Mouse (Mus musculus): ENCODE measurements around the gene Gm9964. TPM values are rescaled to one million over a fixed set of nuclear protein-coding genes. Genes with fewer than 3 reads are reported as not detected.
"Not testable (repeated sequence)": the region's sequence is repeated elsewhere in the genome, so short reads cannot be mapped to it uniquely, and the experiment has no call there.

The Gm9964 gene
- total RNA-seq, 4 experiments from 2014 or later = not detected

DNA sequence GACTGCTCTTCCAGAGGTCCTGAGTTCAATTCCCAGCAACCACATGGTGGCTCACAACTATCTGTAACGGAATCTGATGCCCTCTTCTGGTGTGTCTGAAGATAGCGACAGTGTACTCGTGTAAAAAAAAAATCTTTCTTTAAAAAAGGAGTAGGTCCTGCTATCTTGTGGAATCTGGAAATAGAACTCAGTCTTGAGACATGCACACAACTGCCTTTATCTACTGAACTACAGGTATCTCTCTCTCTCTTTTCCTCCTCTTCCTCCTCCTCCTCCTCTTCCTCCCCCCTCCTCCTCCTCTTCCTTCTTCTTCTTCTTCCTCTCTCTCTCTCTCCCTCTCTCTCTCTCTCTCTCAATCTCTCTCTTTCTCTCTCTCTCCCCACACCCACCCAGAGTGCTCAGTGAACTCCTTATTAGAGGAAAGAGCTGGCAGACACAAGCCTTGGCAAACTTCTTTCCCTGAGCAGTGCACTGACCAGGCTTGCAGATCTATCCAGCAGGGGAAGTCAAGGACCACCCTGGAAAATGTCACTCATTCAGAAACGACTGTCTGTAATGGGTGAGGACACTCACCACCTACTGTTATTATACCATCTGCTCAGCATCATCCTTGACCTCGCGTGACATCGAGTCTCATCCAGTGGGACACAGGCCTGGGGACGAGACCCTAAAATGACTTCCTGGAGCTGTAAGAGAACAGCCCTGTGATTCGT is 3.2 kb upstream of the Gm9964 start:
- no peak for DNase-seq (ENCODE audit: low spot score)

DNA sequence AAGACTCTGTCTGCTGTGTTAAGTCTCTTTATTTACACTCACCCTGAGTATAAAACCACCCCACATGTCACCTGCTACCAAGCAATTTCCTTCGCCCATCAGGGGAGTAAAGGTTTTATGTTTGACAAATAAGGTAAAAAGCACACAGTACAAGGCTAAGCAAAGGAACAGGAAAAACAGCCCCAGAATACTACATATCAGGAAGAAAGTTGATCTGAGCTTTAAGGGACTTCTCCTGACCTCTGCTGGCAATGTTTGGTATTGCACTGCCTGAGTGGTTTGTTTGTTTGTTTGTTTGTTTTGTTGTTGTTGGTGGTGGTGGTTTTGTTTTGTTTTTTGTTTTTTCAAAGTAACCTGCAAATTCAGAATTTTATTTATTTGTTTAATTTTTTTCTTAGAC is 539 bp downstream of the Gm9964 start:
- peak; percentile 60 for DNase-seq (ENCODE audit: low spot score)

DNA sequence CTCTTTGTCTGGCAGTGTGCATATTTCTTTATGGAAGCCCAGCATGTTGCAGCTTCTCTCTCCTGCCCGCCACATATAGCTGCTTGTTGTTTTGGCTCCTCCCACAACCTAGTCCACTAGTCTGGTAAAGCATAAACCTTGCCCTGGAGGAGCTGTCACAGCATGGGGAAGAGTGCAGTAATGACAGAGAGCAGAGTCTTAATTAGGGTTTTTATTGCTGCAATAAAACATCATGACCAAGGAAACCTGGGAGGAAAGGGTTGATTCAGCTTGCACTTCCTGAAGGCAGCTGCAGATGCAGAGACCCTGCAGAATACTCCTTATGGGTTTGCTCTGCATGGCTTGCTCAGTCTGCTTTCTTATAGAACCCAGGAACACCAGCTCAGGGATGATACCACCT is 2.7 kb downstream of the Gm9964 start:
- no peak for DNase-seq (ENCODE audit: low spot score)

DNA sequence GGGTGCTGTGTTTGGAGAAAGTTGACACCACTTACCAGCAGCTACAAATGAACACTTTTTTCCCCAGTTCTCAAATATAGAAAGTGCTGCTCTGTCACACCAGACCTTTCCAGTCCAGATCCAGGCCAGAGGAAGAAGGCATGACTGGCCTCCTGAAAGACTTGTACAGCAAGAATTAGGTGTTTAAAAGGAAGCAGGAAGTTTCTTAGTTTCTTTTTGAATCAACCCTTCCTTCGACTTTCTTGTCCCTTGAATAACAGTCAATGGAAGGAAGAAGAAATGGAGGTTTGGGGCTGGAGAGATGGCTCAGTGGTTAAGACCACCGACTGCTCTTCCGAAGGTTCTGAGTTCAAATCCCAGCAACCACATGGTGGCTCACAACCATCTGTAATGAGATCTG is 3.7 kb downstream of the Gm9964 start:
- DNase-seq (ENCODE audit: low spot score) = no peak

DNA sequence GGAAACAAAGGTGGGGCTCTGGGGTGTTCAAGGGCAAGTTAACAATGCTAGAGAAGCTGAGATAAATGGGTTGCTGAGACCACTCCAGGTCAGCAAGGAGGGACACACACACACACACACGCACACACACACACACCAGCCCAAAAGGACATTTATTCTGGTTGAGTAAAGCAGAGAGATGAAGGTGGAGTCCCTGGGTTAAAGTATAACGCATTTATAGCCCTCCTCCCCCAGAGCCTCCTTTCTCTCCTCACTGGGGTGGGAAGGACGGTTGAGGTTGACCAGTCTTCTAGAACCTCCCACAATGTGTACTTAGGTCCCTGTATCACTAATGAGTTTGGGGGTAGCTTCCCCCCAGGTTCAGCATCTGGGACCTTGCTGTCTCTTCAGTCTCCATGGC is 4.6 kb downstream of the Gm9964 start:
- DNase-seq (ENCODE audit: low spot score) = no peak

DNA sequence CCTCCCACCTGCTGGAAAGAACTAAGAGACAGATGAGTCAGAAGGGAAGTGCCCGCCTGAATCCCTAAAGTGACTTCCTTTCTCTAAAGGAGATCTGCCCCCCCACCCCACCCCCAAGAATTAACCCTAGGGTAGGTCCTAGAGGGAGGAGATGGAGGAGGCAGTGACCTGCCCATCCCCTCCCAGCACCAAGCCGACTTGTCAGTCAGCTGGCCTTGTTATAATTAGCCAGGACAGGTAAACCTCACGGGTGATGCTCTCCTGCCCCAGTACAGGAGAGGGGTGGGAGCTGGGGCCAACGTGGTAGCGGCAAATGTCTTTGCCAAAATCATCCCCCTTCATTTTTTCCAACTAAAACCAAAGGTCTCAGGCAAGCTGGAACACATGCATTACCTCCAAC is 5.1 kb downstream of the Gm9964 start:
- DNase-seq (ENCODE audit: low spot score) = no peak

DNA sequence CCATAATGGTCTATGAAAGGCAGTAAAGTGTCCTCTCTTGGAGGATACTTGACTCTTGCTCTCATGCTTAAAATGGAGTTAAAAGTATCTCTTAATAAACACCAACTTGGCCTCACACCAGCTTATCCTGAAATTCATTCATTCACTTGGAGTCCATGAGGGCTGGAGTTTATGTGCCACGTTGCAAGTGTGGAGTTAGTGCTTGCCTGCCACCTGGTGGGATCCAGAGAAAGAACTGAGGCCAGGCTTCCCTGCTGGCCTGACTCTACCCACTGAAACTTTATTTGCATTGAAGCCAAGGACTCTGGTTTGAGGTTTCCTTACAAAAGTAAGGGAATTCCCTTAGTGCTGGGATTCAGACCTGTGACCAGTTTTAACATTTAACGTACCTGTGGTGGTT is 6.2 kb downstream of the Gm9964 start:
- DNase-seq (ENCODE audit: low spot score) = peak; percentile 53

DNA sequence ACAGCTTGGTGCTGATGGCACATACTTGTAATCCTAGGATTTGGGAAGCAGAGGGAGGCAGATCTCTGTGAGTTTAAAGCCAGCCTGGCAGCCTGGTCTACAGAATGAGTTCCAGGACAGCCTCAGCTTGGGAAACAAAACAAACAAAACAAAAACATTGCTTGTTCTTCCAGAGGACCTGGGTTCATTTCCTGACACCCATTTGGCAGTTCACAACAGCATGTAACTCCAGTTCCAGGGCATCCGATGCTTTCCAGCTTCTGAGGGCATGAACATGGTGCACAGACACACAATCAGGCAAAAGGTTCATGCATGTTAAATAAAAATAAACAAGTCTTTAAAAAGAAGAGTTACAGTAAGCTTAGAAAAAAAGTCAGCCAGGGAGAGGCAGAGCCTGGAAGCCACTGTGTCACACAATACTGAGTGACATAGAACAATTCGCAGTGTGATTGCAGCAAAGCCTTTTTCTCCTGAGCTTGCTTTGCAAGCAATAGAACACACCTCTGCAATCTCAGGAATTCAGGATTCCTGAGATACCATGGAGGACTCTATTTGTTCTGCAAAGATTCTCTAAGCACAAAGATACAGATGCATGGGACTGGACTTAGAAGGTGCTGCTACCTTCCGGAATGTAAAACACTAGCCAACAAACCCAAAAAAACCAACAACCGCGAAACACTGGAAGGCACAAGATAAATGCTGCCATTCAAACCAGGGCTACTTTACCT is 7.6 kb downstream of the Gm9964 start:
- DNase-seq (ENCODE audit: low spot score) = no peak

DNA sequence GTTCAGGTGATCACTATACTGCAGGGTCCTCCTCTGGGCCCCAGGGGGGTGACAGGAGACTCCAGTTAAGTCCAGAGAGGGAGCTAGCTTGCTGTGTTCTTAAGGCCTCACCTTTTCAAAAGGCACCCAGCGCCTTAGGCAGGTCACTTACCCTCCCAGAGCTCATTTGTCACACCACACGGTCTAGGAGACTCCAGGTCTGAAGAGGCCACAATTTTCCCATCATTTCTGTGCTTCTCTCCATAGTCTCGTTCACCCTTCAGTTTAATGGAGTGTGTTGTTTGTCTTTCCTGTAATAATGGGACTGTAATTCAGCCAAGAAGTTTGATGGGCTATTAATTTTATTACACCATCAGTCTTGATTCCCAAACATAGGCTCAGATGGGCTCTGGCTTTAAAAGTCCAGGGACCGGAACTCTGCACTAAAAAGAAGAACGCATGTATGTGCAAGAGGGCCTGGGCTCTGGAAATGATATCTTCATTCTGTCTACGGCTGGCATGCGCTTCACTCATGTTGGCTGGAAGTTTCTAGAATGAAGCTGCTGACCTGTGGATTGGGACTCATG is 8.3 kb downstream of the Gm9964 start:
- no peak for DNase-seq (ENCODE audit: low spot score)

DNA sequence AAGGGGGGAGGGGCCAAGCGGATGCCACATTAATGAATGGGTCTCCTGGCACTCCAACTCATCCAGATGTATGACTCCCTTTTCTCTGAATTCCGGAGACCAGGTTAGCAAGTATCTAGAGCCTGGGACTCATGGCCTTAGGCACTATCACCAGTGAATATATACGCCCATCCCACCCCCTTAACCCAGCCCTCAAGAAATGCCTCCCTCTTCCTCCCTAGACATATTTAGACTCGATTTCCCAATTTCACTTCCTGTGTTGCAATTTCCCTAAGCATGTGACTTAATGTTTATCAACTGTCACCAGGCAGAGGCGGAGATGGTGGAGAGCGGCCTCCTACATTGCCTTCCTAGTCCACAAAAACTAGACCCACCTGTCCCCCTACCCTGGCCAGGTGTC is 9.3 kb downstream of the Gm9964 start:
- peak; percentile 70 for DNase-seq (ENCODE audit: low spot score)

DNA sequence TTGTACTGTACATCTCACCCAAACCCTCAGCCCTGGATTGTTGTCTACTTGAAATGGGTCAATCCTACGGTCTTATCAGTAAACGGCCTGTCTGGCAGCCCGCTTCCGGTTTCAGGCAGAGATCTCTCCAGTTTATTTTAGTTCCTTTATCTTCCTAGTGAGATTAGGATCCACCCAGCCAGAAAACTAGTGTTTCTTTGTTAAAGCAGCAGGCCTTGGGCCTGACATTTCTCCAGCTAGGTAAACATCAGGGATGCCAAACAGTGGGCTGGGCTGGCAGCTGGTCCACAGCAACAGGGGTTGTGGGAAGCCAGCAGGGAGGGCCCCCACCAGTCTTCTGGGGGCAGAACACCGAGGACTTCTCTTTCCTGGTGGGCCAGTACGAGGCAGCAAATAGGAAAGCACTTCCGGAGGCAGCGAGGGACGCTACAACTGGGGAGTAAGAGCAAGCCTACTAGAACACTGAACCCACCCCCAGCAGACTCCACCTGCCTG is 10.4 kb downstream of the Gm9964 start:
- no peak for DNase-seq (ENCODE audit: low spot score)

DNA sequence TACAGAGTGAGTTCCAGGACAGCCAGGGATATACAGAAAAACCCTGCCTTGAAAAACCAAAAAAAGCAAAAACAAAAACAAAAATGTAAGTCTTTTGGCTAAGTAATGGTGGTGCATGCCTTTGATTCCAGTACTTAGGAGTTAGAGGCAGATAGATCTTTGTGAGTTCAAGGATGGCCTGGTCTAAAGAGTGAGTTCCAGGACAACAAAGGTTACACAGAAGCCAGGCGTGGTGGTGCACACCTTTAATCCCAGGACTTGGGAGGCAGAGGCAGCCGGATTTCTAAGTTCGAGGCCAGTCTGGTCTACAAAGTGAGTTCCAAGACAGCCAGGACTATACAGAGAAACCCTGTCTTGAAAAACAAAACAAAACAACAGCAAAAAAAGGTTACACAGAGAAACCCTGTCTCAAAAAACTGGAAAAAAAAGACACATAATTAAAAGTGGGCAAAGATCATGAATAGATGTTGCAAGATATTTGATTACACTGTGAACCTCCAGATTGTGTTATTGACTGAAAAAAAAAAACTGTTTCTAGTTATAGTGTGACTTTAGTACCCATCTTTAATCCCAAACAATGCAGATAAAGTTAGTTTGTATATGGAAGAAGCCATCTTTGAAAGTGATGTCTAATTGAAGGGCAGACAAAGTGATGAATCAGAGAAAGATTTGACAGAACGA is 13.2 kb downstream of the Gm9964 start:
- DNase-seq (ENCODE audit: low spot score) = no peak

DNA sequence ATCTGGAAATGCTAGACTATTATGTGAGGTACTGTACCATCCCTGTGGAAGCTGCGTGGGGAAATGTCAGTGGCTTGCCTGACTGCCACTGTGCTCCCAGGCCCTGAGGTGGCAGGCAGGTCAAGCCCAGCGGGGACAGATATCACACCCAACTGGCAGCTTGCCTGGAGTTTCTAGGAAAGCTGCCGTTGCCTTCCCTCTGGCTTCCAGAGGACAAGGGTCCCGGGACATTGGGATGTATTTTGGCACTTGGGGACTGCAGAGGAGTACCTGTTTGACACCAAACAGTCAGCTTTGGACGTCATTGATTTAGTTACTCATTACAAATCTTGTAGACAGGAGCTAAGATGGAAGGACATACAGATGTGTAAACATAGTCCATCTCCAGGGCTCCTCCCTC is 15.3 kb downstream of the Gm9964 start:
- DNase-seq (ENCODE audit: low spot score) = peak; percentile 29

DNA sequence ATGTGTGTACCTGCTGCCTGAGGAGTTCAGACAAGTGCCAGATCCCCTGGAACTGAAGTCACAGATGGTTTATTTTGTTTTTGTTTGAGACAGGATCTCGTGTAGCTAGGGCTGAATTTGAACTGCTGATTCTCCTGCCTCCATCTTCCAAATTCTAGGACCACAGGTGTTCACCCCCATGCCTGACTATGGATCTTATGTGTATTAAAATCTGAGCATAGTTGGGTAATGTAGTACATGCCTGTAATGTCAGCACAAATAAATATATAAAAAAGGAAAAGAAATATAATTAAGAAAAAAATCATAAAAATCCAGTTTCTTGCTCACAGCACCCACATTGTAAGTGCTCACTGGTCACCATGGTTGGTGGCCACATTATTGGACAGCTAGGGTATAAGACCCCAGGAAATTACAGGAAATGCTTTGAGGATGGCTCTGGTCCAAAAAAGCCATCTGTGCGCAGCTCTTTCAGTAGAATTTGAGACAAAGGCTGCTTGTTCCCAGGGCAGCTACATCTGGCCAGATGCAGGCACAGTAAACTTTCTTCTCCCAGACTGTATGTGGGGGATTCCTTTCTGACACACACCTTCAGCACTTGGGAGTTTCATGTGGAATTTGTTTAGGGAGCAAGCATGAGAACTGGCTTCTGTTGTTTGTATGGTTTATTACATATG is 16.8 kb downstream of the Gm9964 start:
- no peak for DNase-seq (ENCODE audit: low spot score)

DNA sequence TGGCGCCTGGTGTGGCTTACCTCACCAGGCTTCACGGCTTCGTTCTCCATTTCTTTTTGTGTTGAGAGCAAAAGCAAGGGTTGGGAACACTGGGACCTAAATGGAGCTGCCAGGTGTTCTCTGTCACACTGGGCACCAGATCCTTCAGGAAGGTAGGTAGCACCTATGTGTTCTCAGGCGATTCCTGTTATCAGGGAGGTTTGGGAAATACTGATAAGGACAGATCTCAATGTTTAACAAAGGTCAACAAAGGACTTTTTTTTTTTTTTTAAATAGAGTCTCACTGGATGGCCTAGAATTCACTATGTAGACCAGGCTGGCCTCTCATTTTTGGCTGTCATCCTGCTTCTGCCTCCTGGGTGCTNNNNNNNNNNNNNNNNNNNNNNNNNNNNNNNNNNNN is 22.9 kb downstream of the Gm9964 start:
- no peak for DNase-seq (ENCODE audit: low spot score)

DNA sequence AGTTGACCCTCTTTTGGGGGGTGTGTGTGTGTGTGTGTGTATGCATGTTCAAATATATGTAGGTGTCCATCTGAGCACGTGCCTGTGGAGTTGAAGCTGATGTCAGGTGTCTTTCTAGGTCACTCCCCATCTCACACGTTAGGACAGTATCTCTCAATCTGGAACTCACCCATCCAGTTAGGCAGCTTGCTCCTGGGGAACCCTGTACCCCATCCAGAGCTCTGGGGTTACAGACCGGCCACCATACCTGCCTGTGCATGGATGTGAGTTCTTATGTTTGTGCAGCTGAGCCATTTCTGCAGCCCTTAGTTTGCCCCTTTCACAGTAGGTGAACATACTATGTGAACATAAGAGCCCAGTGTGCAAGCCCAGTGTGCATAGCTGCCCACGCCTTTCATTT is 23.7 kb downstream of the Gm9964 start:
- DNase-seq (ENCODE audit: low spot score) = no peak

DNA sequence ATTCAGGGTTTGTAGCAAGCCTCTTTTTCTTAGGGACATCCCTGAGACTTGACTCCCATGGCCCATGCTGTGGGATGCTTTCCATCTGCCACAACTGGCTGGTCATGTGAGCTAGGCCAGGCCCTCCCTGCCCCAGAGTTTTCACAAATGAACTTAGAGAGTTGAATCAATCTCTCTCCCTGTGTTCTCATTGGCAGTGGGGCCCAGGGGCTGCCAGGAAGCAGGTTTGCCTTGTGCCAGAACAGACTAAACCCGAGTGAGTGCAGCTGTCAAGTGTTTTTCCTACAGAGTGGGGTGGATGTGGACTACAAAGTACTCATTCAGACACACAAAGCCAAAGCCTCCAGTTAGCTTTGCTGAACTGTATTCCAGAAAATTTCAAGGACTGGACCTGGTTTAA is 29.5 kb downstream of the Gm9964 start:
- DNase-seq (ENCODE audit: low spot score) = no peak

DNA sequence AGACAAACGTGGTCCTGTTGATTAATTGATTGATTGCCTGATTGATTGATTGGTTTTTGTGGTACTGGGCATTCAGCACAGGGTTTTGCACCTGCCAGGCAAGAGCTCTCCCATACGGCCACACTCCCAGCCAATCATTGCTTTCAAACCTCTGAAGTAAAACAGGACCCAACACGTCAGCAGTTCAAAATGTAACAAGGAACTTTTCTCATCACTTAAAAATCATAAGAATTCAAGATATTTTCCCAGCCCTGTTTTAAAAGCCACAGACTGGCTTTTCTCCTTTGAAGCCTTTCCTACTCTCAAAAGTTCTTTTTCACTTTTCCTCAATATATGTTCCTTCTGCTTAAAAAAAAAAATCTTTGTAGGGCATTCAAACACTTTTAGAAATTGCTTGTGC is 32.3 kb downstream of the Gm9964 start:
- no peak for DNase-seq (ENCODE audit: low spot score)

DNA sequence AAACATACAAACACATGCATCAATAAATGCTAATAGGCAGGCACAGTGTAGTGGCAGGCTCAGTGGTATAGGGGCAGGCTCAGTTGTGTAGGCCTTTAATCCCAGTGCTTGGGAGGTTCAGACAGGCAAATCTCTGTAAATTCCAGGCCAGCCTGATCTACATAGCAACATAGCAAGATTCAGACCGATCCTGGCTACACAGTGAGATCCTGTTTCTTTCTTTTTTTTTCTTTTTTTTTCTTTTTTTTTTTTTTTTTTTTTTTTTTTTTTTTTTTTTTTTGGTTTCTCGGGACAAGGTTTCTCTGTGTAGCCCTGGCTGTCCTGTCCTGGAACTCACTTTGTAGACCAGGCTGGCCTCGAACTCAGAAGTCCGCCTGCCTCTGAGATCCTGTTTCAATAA is 36.6 kb downstream of the Gm9964 start:
- not testable (repeated sequence) for DNase-seq (ENCODE audit: low spot score)

DNA sequence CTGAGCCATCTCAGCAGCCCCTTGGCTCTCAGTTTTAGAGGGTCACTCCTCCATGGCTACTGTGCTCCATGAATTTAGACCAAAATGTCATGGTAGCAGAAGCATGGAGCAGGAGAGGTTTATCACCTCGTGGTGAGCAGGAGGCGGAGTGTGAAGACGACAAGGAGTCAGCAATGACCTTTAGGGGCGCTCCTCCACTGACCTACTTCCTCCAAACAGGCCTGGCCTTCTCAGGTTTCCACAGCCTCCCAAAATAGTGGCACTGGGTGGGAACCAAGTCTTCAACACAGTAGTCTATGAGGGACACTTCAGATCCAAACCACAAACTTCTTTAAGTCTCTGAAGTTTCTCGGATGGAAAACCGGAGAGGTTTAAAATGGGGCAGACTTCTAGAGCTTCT is 38.0 kb downstream of the Gm9964 start:
- DNase-seq (ENCODE audit: low spot score) = no peak

DNA sequence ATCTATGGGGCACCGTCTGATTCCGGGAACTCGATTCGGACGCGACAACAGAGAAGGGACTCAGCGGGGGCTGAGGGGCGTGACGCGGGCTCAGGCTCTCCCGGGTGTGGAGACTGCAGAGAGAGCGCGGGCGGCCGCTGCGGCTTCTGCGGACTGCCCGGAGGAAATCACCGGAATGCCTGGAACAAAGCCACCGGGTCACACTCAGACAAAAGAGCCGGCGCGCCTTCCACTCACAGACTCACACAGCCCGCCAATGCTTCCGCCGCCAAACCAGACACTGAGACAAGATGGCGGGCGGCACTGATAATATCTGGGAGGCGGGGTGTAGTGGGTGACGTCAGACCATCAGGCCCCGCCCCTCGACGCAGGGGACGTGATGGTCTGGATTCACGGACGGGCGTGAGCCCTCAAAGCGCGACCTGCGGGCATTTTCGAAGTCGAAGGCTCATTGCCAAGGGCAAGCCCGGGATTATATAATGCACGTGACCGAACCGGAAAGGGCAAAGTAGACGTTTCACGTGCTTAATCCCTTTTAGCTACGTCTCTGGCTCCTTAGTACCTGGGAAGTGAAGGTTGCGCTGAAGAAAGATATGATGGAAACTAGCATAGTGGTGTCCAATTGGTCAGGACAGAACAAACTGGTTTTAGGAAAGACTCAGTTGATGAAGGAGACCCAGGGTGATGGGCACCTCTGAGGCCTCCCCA is 42.2 kb downstream of the Gm9964 start, which contains the start of gene Wsb1:
Gene Wsb1, minus strand, starts transcription at position 281 of the 708 bp plus-strand sequence.
- peak; percentile 94 for DNase-seq (ENCODE audit: low spot score)
